Mouse (Mus musculus): ENCODE results near the gene Ascc1. TPM values are rescaled to one million over a fixed set of nuclear protein-coding genes. Genes with fewer than 3 reads are reported as not detected.

Gene Ascc1
- polyA plus RNA-seq, 1 experiment from 2014 or later, result 57.8 TPM

DNA sequence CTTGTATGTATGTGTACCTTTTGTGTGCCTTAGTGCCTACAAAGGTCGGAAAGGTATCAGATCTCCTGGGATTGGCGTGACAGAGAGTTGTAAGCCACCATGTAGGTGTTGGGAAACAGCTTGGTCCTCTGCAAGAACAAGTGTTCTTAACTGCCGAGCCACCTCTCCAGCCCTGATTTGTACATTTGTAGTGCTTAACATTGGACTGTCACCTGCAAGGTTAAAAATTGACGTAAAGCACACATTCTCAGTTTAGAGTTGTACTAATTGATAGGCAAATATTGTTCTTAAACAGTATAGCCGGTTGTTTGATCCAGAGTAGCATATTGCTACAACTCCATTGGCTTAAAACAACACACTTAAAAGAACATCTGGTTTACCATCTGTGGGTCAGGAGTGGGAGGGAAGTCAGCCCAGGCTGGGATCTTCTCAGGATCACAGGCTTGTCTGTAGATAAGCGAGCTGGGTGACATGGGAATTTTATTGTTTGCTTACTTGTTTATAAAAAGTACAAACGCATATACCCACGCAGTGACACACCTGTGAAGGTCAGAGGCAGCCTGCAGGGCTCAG is 39.8 kb downstream of the Ascc1 start:
- no peak overlapping the region for H3K4me2 ChIP-seq (ENCODE audit: low read length)
- H3K27me3 ChIP-seq (ENCODE audit: insufficient read depth, low read length), result no peaks in the 10 kb centered on the region
- DNase-seq (ENCODE audit: low spot score) (no peak), ATAC-seq (replicated peaks; ENCODE audit: low FRiP score, low read depth) (no peak)
- H3K27ac ChIP-seq, result no peak overlapping the region
- H3K4me3 ChIP-seq (replicated peaks; ENCODE audit: low read depth, low read length), result no peak overlapping the region
- TF ChIP-seq CTCF (IDR thresholded peaks at IDR 0.05; ENCODE audit: low read depth), result no peak
- no peaks in the 10 kb centered on the region for H3K9me3 ChIP-seq (replicated peaks; ENCODE audit: low read length)
- no peaks in the 10 kb centered on the region for H3K36me3 ChIP-seq (ENCODE audit: insufficient read depth, low read length)
- no peak overlapping the region for H3K9ac ChIP-seq (ENCODE audit: low read depth, low read length)
- no peaks in the 10 kb centered on the region for H3K4me1 ChIP-seq (replicated peaks; ENCODE audit: insufficient read depth, low read length)
- WGBS, result 64% methylated on average over 8 of the region's 8 CpGs

DNA sequence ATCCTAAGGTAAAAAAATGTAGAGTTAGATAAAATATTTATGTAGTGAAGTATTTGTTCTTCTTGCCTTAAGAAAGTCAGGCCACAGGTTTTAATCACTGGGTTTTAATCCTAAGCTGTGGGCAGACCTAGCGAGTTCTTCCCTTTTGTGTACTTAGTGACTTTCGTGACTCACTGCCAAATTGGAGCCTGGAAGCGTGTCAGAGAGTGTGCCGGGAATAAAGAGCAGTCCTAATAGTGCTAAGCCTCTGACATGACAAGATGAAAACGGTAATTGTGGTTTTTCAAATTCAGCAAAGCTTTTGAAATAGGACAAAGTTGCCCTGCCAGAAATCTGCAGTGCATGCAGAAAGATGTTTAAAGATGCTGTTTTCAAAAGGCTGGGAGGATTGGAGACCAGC is 44.1 kb downstream of the Ascc1 start:
- DNase-seq (ENCODE audit: low spot score) (no peak), ATAC-seq (replicated peaks; ENCODE audit: low FRiP score, low read depth) (no peak)
- Histone ChIP-seq H3K27me3 (ENCODE audit: insufficient read depth, low read length) (no peaks in the 10 kb centered on the region), H3K36me3 (ENCODE audit: insufficient read depth, low read length) (0 out of 2 replicates have a peak, but pooled peaks cover 6% of the 10 kb centered on the region), H3K4me2 (ENCODE audit: low read length) (no peak overlapping the region), H3K9ac (ENCODE audit: low read depth, low read length) (no peak overlapping the region), H3K27ac (no peak overlapping the region), H3K4me1 (replicated peaks; ENCODE audit: insufficient read depth, low read length) (no peaks in the 10 kb centered on the region), H3K4me3 (replicated peaks; ENCODE audit: low read depth, low read length) (no peak overlapping the region), H3K9me3 (replicated peaks; ENCODE audit: low read length) (no peaks in the 10 kb centered on the region)
- WGBS, result 65% methylated on average over 5 of the region's 5 CpGs
- TF ChIP-seq CTCF (IDR thresholded peaks at IDR 0.05; ENCODE audit: low read depth), result no peak

DNA sequence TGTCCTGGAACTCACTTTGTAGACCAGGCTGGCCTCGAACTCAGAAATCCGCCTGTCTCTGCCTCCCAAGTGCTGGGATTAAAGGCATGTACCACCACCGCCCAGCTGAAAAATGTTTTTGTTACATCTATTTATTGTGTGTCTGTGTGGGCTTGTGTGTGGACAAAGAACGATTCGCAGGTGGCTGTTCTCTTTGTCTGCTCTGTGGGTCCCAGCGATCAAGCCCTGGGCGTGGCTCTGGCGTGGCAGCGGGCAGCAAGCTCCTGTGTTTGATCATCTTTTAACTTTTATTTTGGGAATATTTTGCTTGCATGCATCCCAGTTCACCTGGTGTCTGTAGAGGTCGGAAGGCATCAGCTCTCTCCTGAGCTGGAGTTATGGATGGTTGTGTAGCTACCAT is 48.0 kb downstream of the Ascc1 start:
- Histone ChIP-seq H3K27me3 (ENCODE audit: insufficient read depth, low read length) (no peaks in the 10 kb centered on the region), H3K4me3 (replicated peaks; ENCODE audit: low read depth, low read length) (no peak overlapping the region), H3K9me3 (replicated peaks; ENCODE audit: low read length) (no peaks in the 10 kb centered on the region), H3K4me1 (replicated peaks; ENCODE audit: insufficient read depth, low read length) (no peaks in the 10 kb centered on the region), H3K27ac (no peak overlapping the region), H3K9ac (ENCODE audit: low read depth, low read length) (no peak overlapping the region), H3K36me3 (ENCODE audit: insufficient read depth, low read length) (0 out of 2 replicates have a peak, but pooled peaks cover 6% of the 10 kb centered on the region), H3K4me2 (ENCODE audit: low read length) (no peak overlapping the region)
- WGBS, result 94% methylated on average over 10 of the region's 10 CpGs
- TF ChIP-seq CTCF (IDR thresholded peaks at IDR 0.05; ENCODE audit: low read depth), result no peak
- no peak for DNase-seq (ENCODE audit: low spot score)
- ATAC-seq (replicated peaks; ENCODE audit: low FRiP score, low read depth), result no peak

DNA sequence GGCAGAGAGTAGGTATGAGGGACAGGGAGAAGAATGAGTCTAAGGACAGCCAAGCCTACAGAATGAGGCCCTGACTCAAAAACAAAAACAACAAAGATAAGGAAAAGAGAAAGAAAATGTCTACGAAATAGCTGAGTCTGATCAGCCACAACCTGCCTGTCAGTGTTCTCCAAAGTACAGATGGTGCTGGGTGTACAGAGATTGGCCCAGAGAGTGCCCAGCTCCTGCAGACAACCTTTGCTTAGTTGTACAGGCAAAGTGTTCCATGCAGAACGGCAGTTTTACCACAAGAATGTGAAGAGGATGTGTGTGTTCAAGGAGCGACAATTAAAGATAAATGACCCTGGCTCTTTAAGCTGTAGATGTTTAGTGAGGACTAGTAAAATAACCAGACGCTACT is 50.5 kb downstream of the Ascc1 start:
- 0 out of 2 replicates have a peak, but pooled peaks cover 6% of the 10 kb centered on the region for H3K36me3 ChIP-seq (ENCODE audit: insufficient read depth, low read length)
- no peaks in the 10 kb centered on the region for H3K27me3 ChIP-seq (ENCODE audit: insufficient read depth, low read length)
- H3K9ac ChIP-seq (ENCODE audit: low read depth, low read length), result no peak overlapping the region
- ATAC-seq (replicated peaks; ENCODE audit: low FRiP score, low read depth) (no peak), DNase-seq (ENCODE audit: low spot score) (no peak)
- H3K4me2 ChIP-seq (ENCODE audit: low read length), result no peak overlapping the region
- no peaks in the 10 kb centered on the region for H3K4me1 ChIP-seq (replicated peaks; ENCODE audit: insufficient read depth, low read length)
- no peaks in the 10 kb centered on the region for H3K9me3 ChIP-seq (replicated peaks; ENCODE audit: low read length)
- no peak for TF ChIP-seq CTCF (IDR thresholded peaks at IDR 0.05; ENCODE audit: low read depth)
- H3K4me3 ChIP-seq (replicated peaks; ENCODE audit: low read depth, low read length), result no peak overlapping the region
- 54% methylated on average over 4 of the region's 4 CpGs for WGBS
- H3K27ac ChIP-seq, result no peak overlapping the region

DNA sequence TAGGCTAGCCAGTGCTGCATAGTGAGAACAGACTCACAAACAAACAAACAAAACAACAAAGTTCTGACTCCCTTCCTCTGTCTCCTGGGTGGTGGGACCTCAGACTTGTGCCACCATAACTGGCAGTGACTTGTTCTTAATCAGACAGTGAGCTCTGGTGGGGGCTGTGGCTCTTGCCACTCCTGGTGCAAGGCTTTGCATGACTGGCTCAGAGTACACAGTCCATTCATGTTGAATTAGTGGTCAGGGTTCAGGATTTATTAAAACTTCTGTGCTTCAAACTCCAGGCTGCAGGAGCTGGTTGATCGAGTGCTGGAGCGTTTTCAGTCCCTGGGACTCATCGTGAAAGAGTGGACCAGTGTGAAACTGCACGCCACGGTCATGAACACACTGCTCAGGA is 59.6 kb downstream of the Ascc1 start:
- H3K36me3 ChIP-seq (ENCODE audit: insufficient read depth, low read length), result no peaks in the 10 kb centered on the region
- no peak overlapping the region for H3K4me3 ChIP-seq (replicated peaks; ENCODE audit: low read depth, low read length)
- no peaks in the 10 kb centered on the region for H3K9me3 ChIP-seq (replicated peaks; ENCODE audit: low read length)
- H3K27me3 ChIP-seq (ENCODE audit: insufficient read depth, low read length), result no peaks in the 10 kb centered on the region
- TF ChIP-seq CTCF (IDR thresholded peaks at IDR 0.05; ENCODE audit: low read depth), result peak; percentile 22; the same call in 1 of the 2 replicates
- DNase-seq (ENCODE audit: low spot score) (peak; percentile 20), ATAC-seq (replicated peaks; ENCODE audit: low FRiP score, low read depth) (peak; percentile 84)
- 55% methylated on average over 5 of the region's 5 CpGs for whole genome bisulfite sequencing
- H3K4me1 ChIP-seq (replicated peaks; ENCODE audit: insufficient read depth, low read length), result no peaks in the 10 kb centered on the region
- no peak overlapping the region for H3K4me2 ChIP-seq (ENCODE audit: low read length)
- peak overlapping the region; percentile 57; the same call in 1 of the 2 replicates for H3K27ac ChIP-seq
- H3K9ac ChIP-seq (ENCODE audit: low read depth, low read length), result no peak overlapping the region

DNA sequence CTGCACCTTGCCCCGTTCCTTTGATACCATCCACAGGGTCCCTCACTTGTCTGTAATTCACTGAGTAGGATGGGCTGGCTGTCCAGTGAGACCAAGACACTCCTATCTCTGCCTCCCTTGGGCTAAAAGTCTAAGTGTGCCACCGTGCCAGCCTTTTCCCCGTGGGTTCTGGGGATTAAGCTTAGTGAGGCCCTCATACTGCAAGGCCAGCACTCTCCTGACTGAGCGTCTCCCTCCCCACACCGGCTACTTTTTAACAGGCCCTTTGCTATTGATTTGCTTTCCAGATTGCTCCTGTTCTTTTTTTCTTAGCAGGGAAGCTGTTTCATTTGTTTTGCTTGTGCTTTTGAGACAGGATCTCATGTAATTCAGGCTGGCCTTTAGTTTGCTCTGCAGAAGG is 60.3 kb downstream of the Ascc1 start:
- no peak overlapping the region for H3K4me3 ChIP-seq (replicated peaks; ENCODE audit: low read depth, low read length)
- no peak overlapping the region for H3K9ac ChIP-seq (ENCODE audit: low read depth, low read length)
- WGBS, result 26% methylated on average over 5 of the region's 5 CpGs
- no peak overlapping the region for H3K4me2 ChIP-seq (ENCODE audit: low read length)
- ATAC-seq (replicated peaks; ENCODE audit: low FRiP score, low read depth), result no peak
- no peaks in the 10 kb centered on the region for H3K36me3 ChIP-seq (ENCODE audit: insufficient read depth, low read length)
- peak overlapping the region; percentile 57; the same call in 1 of the 2 replicates for H3K27ac ChIP-seq
- no peaks in the 10 kb centered on the region for H3K27me3 ChIP-seq (ENCODE audit: insufficient read depth, low read length)
- H3K4me1 ChIP-seq (replicated peaks; ENCODE audit: insufficient read depth, low read length), result no peaks in the 10 kb centered on the region
- DNase-seq (ENCODE audit: low spot score), result peak; percentile 18
- TF ChIP-seq CTCF (IDR thresholded peaks at IDR 0.05; ENCODE audit: low read depth), result no peak
- no peaks in the 10 kb centered on the region for H3K9me3 ChIP-seq (replicated peaks; ENCODE audit: low read length)

DNA sequence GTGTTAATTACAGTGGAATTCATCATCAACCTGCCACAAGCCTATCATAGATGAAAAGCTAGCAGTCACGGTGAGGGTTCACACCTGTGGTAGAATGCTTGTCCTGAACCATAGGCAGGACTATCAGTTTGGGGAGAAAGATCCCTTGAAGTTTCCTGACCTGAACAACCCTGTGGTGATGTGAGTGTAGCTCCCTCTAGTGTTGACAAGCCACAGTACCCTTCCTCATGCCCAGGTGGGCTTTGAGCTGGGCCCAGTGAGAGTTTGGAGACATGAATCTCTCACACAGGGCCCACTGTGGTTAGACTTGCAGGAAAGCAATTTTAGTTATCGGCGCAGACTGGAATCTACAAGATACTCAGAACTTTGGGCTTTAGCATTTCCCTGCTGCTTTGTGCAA is 63.9 kb downstream of the Ascc1 start:
- no peak overlapping the region for H3K4me2 ChIP-seq (ENCODE audit: low read length)
- peak; percentile 81 for TF ChIP-seq CTCF (IDR thresholded peaks at IDR 0.05; ENCODE audit: low read depth)
- DNase-seq (ENCODE audit: low spot score) (peak; percentile 62), ATAC-seq (replicated peaks; ENCODE audit: low FRiP score, low read depth) (no peak)
- H3K27ac ChIP-seq, result no peak overlapping the region
- no peaks in the 10 kb centered on the region for H3K9me3 ChIP-seq (replicated peaks; ENCODE audit: low read length)
- no peaks in the 10 kb centered on the region for H3K36me3 ChIP-seq (ENCODE audit: insufficient read depth, low read length)
- no peak overlapping the region for H3K4me3 ChIP-seq (replicated peaks; ENCODE audit: low read depth, low read length)
- H3K4me1 ChIP-seq (replicated peaks; ENCODE audit: insufficient read depth, low read length), result no peaks in the 10 kb centered on the region
- H3K9ac ChIP-seq (ENCODE audit: low read depth, low read length), result no peak overlapping the region
- 65% methylated on average over 3 of the region's 3 CpGs for WGBS
- no peaks in the 10 kb centered on the region for H3K27me3 ChIP-seq (ENCODE audit: insufficient read depth, low read length)

Measured in kidney, postnatal 0 days (tissue).